Mouse (Mus musculus) kidney, postnatal 0 days (tissue): ENCODE measurements around the gene Sars. TPM values are rescaled to one million over a fixed set of nuclear protein-coding genes. Genes with fewer than 3 reads are reported as not detected.

Source experiments
- ATAC-seq: fragments of 200-750 bp; cut with Nextera tagmentation; replicated peaks from 2 replicates; pipeline ENCODE4 v1.8.0; 2017; ENCODE audit warnings: low read depth, moderate number of reproducible peaks, moderate TSS enrichment, moderate library complexity; ENCODE audit not compliant: low FRiP score
- DNase-seq: peaks from one replicate; pipeline ENCODE4 v3.0.0-alpha.2; 2016; ENCODE audit warnings: low spot score
- H3K27ac ChIP-seq: fragments of 300-500 bp; sonication (generic); 2 replicates; pipeline ENCODE4 v1.5.1; 2014; ENCODE audit warnings: mild to moderate bottlenecking
- H3K27me3 ChIP-seq: fragments of 300-500 bp; sonication (generic); 2 replicates; pipeline ENCODE4 v1.6.1; 2014; ENCODE audit warnings: low read length, mixed read lengths; ENCODE audit not compliant: insufficient read depth
- H3K36me3 ChIP-seq: fragments of 300-500 bp; sonication (generic); 2 replicates; pipeline ENCODE4 v1.6.1; 2014; ENCODE audit warnings: low read length, mixed read lengths; ENCODE audit not compliant: insufficient read depth
- H3K4me1 ChIP-seq: fragments of 300-500 bp; sonication (generic); replicated peaks from 2 replicates; pipeline ENCODE4 v1.6.1; 2014; ENCODE audit warnings: antibody characterized with exemption, low read length, mixed read lengths; ENCODE audit not compliant: insufficient read depth
- H3K4me2 ChIP-seq: fragments of 300-500 bp; sonication (generic); 2 replicates; pipeline ENCODE4 v1.6.1; 2014; ENCODE audit warnings: mild to moderate bottlenecking, low read length, moderate library complexity, mixed read lengths
- H3K4me3 ChIP-seq: fragments of 300-500 bp; sonication (generic); replicated peaks from 2 replicates; pipeline ENCODE4 v1.5.1; 2014; ENCODE audit warnings: low read depth, low read length
- H3K9ac ChIP-seq: fragments of 300-500 bp; sonication (generic); 2 replicates; pipeline ENCODE4 v1.6.1; 2014; ENCODE audit warnings: low read depth, low read length
- H3K9me3 ChIP-seq: fragments of 300-500 bp; sonication (generic); replicated peaks from 2 replicates; pipeline ENCODE4 v1.6.1; 2016; ENCODE audit warnings: low read length, inconsistent platforms, mixed read lengths
- CTCF ChIP-seq: IDR thresholded peaks from 2 replicates; pipeline ENCODE4 v1.5.1; 2016; ENCODE audit warnings: antibody characterized with exemption, low read depth, mild to moderate bottlenecking, moderate library complexity
- WGBS: fragments of 180-500 bp; shearing (Covaris S2); extraction: QIAGEN DNeasy Blood & Tissue Kit; methylation state at CpG from one replicate; pipeline ENCODE4 v1.1.7; 2014; 5-methylcytosine and 5-hydroxymethylcytosine counted together
- polyA plus RNA-seq: library from polyadenylated mRNA; unstranded; fragments of >200 nt; fragmentation: Nextera tagmentation; extraction: Ambion mirVana; gene quantifications from 2 replicates; pipeline ENCODE4 v1.2.1, GENCODE M21; 2015

Sars gene
- polyA plus RNA-seq, 1 experiment from 2014 or later, result 118 TPM

GRCm38 (mm10) chr3:108386186-108386585, 58.8 kb downstream of the Sars start:
- DNase-seq (no peak), ATAC-seq (no peak)
- Histone ChIP-seq H3K4me2 (no peak overlapping the region), H3K36me3 (no peaks in the 10 kb centered on the region), H3K9me3 (no peaks in the 10 kb centered on the region), H3K9ac (no peak overlapping the region), H3K27ac (no peak overlapping the region), H3K4me3 (no peak overlapping the region), H3K4me1 (peaks cover 7% of the 10 kb centered on the region; the same call in 1 of the 2 replicates), H3K27me3 (no peaks in the 10 kb centered on the region)
- no peak for TF ChIP-seq CTCF
- 86% methylated on average over 10 of the region's 10 CpGs for WGBS

- no peak overlapping the region for H3K27ac ChIP-seq
- no peak for ATAC-seq
These were observed 60.6 kb downstream of the Sars start for GRCm38 (mm10) chr3:108384425-108384824.

GRCm38 (mm10) chr3:108383485-108384354, 61.3 kb downstream of the Sars start, which contains the start of gene Psrc1:
Gene Psrc1 (plus strand): TSS chr3:108383839.
- Histone ChIP-seq H3K27ac (no peak within 1 kb of the TSS), H3K4me2 (peak within 1 kb of the TSS; percentile 72), H3K4me1 (peaks cover 7% of the 10 kb centered on the region; the same call in 1 of the 2 replicates), H3K27me3 (no peaks in the 10 kb centered on the region), H3K9ac (peak within 1 kb of the TSS; percentile 55), H3K36me3 (no peaks in the 10 kb centered on the region), H3K4me3 (peak within 1 kb of the TSS; percentile 72), H3K9me3 (no peaks in the 10 kb centered on the region)
- peak; percentile 96 for DNase-seq
- TF ChIP-seq CTCF, result no peak
- WGBS, result under 1% methylated on average over 44 of the region's 44 CpGs
- ATAC-seq, result peak; percentile 85

More at GRCm38 (mm10) chr3:108384425-108384824, 60.6 kb downstream of the Sars start:
- Histone ChIP-seq H3K4me1 (peaks cover 7% of the 10 kb centered on the region; the same call in 1 of the 2 replicates), H3K9me3 (no peaks in the 10 kb centered on the region), H3K4me2 (peak overlapping the region; percentile 72), H3K9ac (no peak overlapping the region; the same call in 1 of the 2 replicates), H3K36me3 (no peaks in the 10 kb centered on the region), H3K4me3 (peak overlapping the region; percentile 72), H3K27me3 (no peaks in the 10 kb centered on the region)
- no peak for DNase-seq
- 36% methylated on average over 2 of the region's 2 CpGs for WGBS
- TF ChIP-seq CTCF, result no peak

GRCm38 (mm10) chr3:108381945-108382875, 62.8 kb downstream of the Sars start:
- no peak overlapping the region for H3K4me3 ChIP-seq
- ATAC-seq (no peak), DNase-seq (peak; percentile 44)
- H3K9me3 ChIP-seq, result no peaks in the 10 kb centered on the region
- H3K36me3 ChIP-seq, result no peaks in the 10 kb centered on the region
- 66% methylated on average over 14 of the region's 14 CpGs for WGBS
- TF ChIP-seq CTCF, result no peak
- H3K27me3 ChIP-seq, result no peaks in the 10 kb centered on the region
- H3K4me2 ChIP-seq, result peak overlapping the region; percentile 28
- H3K4me1 ChIP-seq, result peaks cover 7% of the 10 kb centered on the region; the same call in 1 of the 2 replicates
- H3K9ac ChIP-seq, result no peak overlapping the region
- H3K27ac ChIP-seq, result no peak overlapping the region

GRCm38 (mm10) chr3:108380695-108381094, 64.3 kb downstream of the Sars start:
- H3K27me3 ChIP-seq, result no peaks in the 10 kb centered on the region
- no peak overlapping the region for H3K4me3 ChIP-seq
- H3K27ac ChIP-seq, result no peak overlapping the region
- 83% methylated on average over 6 of the region's 6 CpGs for WGBS
- H3K4me2 ChIP-seq, result no peak overlapping the region
- H3K9ac ChIP-seq, result no peak overlapping the region
- ATAC-seq (no peak), DNase-seq (no peak)
- peaks cover 7% of the 10 kb centered on the region; the same call in 1 of the 2 replicates for H3K4me1 ChIP-seq
- TF ChIP-seq CTCF, result peak; percentile 64
- no peaks in the 10 kb centered on the region for H3K36me3 ChIP-seq
- H3K9me3 ChIP-seq, result no peaks in the 10 kb centered on the region
